Mouse (Mus musculus): ENCODE measurements at regions not wholly inside any gene's neighbourhood (a gene's known extent, or its start where the extent isn't known, plus 50 kb on each side); places are given as distances from the start of the nearest gene placed in this dataset.

GRCm38 (mm10) chr2:21129621-21130020, 75.5 kb downstream of the Enkur start:
- WGBS = 33% methylated on average over 7 of the region's 7 CpGs
- no peaks in the 10 kb centered on the region for H3K9me3 ChIP-seq (replicated peaks)
- no peak overlapping the region for H3K4me3 ChIP-seq (replicated peaks)
- no peaks in the 10 kb centered on the region for H3K27me3 ChIP-seq
- H3K36me3 ChIP-seq = no peaks in the 10 kb centered on the region
- no peak overlapping the region for H3K9ac ChIP-seq
- H3K27ac ChIP-seq (replicated peaks) = no peak overlapping the region
- H3K4me2 ChIP-seq (replicated peaks) = no peak overlapping the region
- H3K4me1 ChIP-seq = no peaks in the 10 kb centered on the region
- ATAC-seq (ENCODE audit: insufficient number of reproducible peaks, low FRiP score, low TSS enrichment, low read depth) = no peak

- no peaks in the 10 kb centered on the region for H3K36me3 ChIP-seq
- H3K9ac ChIP-seq = no peak overlapping the region
- H3K27ac ChIP-seq (replicated peaks) = no peak overlapping the region
- no peaks in the 10 kb centered on the region for H3K27me3 ChIP-seq
- no peak overlapping the region for H3K4me2 ChIP-seq (replicated peaks)
- 80% methylated on average over 1 of the region's 1 CpGs for WGBS
- no peak for ATAC-seq (ENCODE audit: insufficient number of reproducible peaks, low FRiP score, low TSS enrichment, low read depth)
- H3K9me3 ChIP-seq (replicated peaks) = no peaks in the 10 kb centered on the region
- no peak overlapping the region for H3K4me3 ChIP-seq (replicated peaks)
- H3K4me1 ChIP-seq = no peaks in the 10 kb centered on the region
Measured at GRCm38 (mm10) chr2:21126531-21126930, 78.6 kb downstream of the Enkur start.

DNA sequence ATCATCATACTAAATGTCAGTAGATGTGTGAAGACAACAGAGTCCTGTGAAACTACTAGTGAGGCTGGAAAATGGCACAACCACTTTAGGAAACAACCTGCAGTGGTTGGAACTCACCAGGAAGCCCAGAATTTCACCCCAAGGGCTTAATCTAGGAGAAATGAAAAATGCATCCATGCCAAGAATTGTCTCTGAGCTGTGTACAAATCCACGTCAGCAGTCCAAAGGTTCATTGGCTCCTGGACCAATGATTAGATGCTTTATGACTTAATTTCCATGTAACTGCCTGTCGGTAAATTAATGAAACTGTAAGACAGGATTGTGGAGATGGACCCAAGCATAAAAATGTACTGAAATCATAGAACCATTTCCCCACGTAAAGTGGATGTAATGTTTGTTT, 82.7 kb downstream of the Enkur start:
- Histone ChIP-seq H3K4me2 (replicated peaks) (no peak overlapping the region), H3K27ac (replicated peaks) (no peak overlapping the region), H3K4me3 (replicated peaks) (no peak overlapping the region), H3K9me3 (replicated peaks) (no peaks in the 10 kb centered on the region), H3K9ac (no peak overlapping the region), H3K27me3 (no peaks in the 10 kb centered on the region), H3K4me1 (no peaks in the 10 kb centered on the region), H3K36me3 (no peaks in the 10 kb centered on the region)
- ATAC-seq (ENCODE audit: insufficient number of reproducible peaks, low FRiP score, low TSS enrichment, low read depth) = no peak
- 66% methylated on average over 3 of the region's 3 CpGs for WGBS

GRCm38 (mm10) chr2:21121663-21122062, 83.5 kb downstream of the Enkur start:
- H3K4me3 ChIP-seq (replicated peaks) = no peak overlapping the region
- ATAC-seq (ENCODE audit: insufficient number of reproducible peaks, low FRiP score, low TSS enrichment, low read depth) = no peak
- H3K4me1 ChIP-seq = no peaks in the 10 kb centered on the region
- no peaks in the 10 kb centered on the region for H3K27me3 ChIP-seq
- H3K4me2 ChIP-seq (replicated peaks) = no peak overlapping the region
- WGBS = 74% methylated on average over 1 of the region's 1 CpGs
- no peak overlapping the region for H3K27ac ChIP-seq (replicated peaks)
- no peaks in the 10 kb centered on the region for H3K9me3 ChIP-seq (replicated peaks)
- no peak overlapping the region for H3K9ac ChIP-seq
- H3K36me3 ChIP-seq = no peaks in the 10 kb centered on the region

DNA sequence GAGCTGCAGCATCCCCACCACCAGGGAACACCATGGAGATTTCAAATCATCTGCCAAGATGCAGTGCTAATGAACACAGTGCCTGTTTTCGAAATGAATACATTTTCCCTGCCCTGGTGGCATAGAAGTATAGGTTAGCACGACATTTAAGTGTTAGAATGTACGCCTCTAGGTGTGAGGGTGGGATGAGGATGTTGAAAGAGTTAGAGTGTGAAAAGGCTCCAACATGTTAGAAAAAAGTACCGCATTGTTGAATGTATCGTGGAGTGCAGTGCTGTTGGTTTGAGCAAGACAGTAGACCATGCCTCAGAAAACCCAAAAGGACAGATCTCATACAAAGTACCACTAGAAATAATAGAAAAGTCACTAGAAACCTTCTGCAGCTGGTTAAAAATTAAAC, 88.3 kb downstream of the Enkur start:
- no peak overlapping the region for H3K27ac ChIP-seq (replicated peaks)
- no peaks in the 10 kb centered on the region for H3K4me1 ChIP-seq
- no peaks in the 10 kb centered on the region for H3K27me3 ChIP-seq
- no peak overlapping the region for H3K4me2 ChIP-seq (replicated peaks)
- 85% methylated on average over 5 of the region's 5 CpGs for WGBS
- no peak for ATAC-seq (ENCODE audit: insufficient number of reproducible peaks, low FRiP score, low TSS enrichment, low read depth)
- no peak overlapping the region for H3K9ac ChIP-seq
- H3K9me3 ChIP-seq (replicated peaks) = no peaks in the 10 kb centered on the region
- H3K4me3 ChIP-seq (replicated peaks) = no peak overlapping the region
- no peaks in the 10 kb centered on the region for H3K36me3 ChIP-seq

- Histone ChIP-seq H3K27ac (replicated peaks) (no peak overlapping the region), H3K27me3 (no peaks in the 10 kb centered on the region), H3K4me2 (replicated peaks) (no peak overlapping the region), H3K4me1 (no peaks in the 10 kb centered on the region), H3K9me3 (replicated peaks) (no peaks in the 10 kb centered on the region), H3K9ac (no peak overlapping the region), H3K4me3 (replicated peaks) (no peak overlapping the region), H3K36me3 (no peaks in the 10 kb centered on the region)
- no peak for ATAC-seq (ENCODE audit: insufficient number of reproducible peaks, low FRiP score, low TSS enrichment, low read depth)
- WGBS = 88% methylated on average over 1 of the region's 1 CpGs
Measured at GRCm38 (mm10) chr2:21111527-21111926, 93.6 kb downstream of the Enkur start.

- H3K4me2 ChIP-seq (replicated peaks) = no peak overlapping the region
- H3K9me3 ChIP-seq (replicated peaks) = no peaks in the 10 kb centered on the region
- no peak overlapping the region for H3K9ac ChIP-seq
- 54% methylated on average over 6 of the region's 6 CpGs for WGBS
- no peaks in the 10 kb centered on the region for H3K36me3 ChIP-seq
- H3K27me3 ChIP-seq = no peaks in the 10 kb centered on the region
- H3K27ac ChIP-seq (replicated peaks) = no peak overlapping the region
- no peaks in the 10 kb centered on the region for H3K4me1 ChIP-seq
- peak; percentile 47; the same call in 1 of the 2 replicates for ATAC-seq (ENCODE audit: insufficient number of reproducible peaks, low FRiP score, low TSS enrichment, low read depth)
- H3K4me3 ChIP-seq (replicated peaks) = no peak overlapping the region
Measured at GRCm38 (mm10) chr2:21100248-21100808, 104.8 kb downstream of the Enkur start.

DNA sequence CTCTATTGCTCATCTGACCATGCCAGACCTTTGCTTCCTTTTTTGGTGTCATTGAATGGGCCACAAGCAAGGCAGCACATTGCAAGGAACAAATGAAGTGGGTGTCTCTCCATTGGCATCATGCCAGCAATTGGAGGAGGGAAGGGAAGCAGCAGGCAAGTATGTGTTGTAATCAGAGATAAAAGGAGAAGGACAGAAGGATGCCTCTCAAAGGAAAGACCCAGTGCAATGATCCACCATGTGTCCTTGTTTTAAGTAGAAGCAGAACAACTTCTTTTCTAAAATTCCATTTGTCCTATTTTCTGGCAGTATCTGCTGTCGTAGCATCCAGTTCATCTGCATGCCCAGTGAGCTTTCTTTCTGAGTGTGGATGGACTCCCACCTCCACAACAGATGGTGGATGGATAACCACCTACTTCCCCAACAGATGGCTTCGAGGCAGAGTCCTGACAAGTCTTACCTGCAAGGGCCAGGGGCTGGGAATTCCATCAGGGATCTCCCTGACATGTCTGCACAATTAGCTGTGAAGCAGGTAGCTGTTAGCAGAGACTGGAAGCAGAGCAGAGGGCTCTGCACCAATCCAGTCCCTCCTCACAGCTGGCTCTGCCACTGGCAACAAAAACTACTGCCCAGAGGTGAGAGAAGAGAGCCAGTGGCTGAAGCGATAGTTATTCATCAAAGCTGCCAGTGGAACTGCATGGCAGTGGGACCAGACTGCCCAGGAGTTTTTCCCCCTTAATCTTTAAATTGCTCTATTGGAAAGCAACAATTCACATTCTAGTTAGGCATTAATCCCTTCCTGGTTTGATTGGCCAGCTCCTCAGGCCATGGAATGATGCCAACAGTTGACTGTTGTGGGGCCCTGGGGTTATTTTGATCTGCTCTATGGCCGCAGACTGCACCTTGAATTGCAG, 113.8 kb downstream of the Enkur start:
- Histone ChIP-seq H3K4me3 (replicated peaks) (no peak overlapping the region), H3K4me1 (0 out of 2 replicates have a peak, but pooled peaks cover 4% of the 10 kb centered on the region), H3K36me3 (no peaks in the 10 kb centered on the region), H3K9ac (no peak overlapping the region), H3K27ac (replicated peaks) (no peak overlapping the region), H3K9me3 (replicated peaks) (no peaks in the 10 kb centered on the region), H3K27me3 (no peaks in the 10 kb centered on the region), H3K4me2 (replicated peaks) (no peak overlapping the region)
- 46% methylated on average over 4 of the region's 4 CpGs for WGBS
- no peak for ATAC-seq (ENCODE audit: insufficient number of reproducible peaks, low FRiP score, low TSS enrichment, low read depth)

GRCm38 (mm10) chr2:21085517-21085916, 116.8 kb upstream of the Arhgap21 start:
- no peaks in the 10 kb centered on the region for H3K4me1 ChIP-seq
- H3K27me3 ChIP-seq = no peaks in the 10 kb centered on the region
- no peak for ATAC-seq (ENCODE audit: insufficient number of reproducible peaks, low FRiP score, low TSS enrichment, low read depth)
- no peaks in the 10 kb centered on the region for H3K36me3 ChIP-seq
- no peak overlapping the region for H3K4me3 ChIP-seq (replicated peaks)
- H3K4me2 ChIP-seq (replicated peaks) = no peak overlapping the region
- H3K9ac ChIP-seq = no peak overlapping the region
- 75% methylated on average over 5 of the region's 5 CpGs for WGBS
- H3K9me3 ChIP-seq (replicated peaks) = no peaks in the 10 kb centered on the region
- no peak overlapping the region for H3K27ac ChIP-seq (replicated peaks)

GRCm38 (mm10) chr2:21067292-21067850, 98.7 kb upstream of the Arhgap21 start:
- H3K4me1 ChIP-seq = no peaks in the 10 kb centered on the region
- 85% methylated on average over 9 of the region's 9 CpGs for WGBS
- ATAC-seq (ENCODE audit: insufficient number of reproducible peaks, low FRiP score, low TSS enrichment, low read depth) = no peak
- H3K4me2 ChIP-seq (replicated peaks) = no peak overlapping the region
- no peaks in the 10 kb centered on the region for H3K9me3 ChIP-seq (replicated peaks)
- H3K27ac ChIP-seq (replicated peaks) = no peak overlapping the region
- no peaks in the 10 kb centered on the region for H3K36me3 ChIP-seq
- H3K4me3 ChIP-seq (replicated peaks) = no peak overlapping the region
- H3K27me3 ChIP-seq = no peaks in the 10 kb centered on the region
- no peak overlapping the region for H3K9ac ChIP-seq

GRCm38 (mm10) chr2:21060347-21060650, 91.6 kb upstream of the Arhgap21 start:
- Histone ChIP-seq H3K4me3 (replicated peaks) (no peak overlapping the region), H3K27me3 (no peaks in the 10 kb centered on the region), H3K4me1 (no peaks in the 10 kb centered on the region), H3K36me3 (no peaks in the 10 kb centered on the region), H3K9ac (no peak overlapping the region), H3K9me3 (replicated peaks) (no peaks in the 10 kb centered on the region), H3K27ac (replicated peaks) (no peak overlapping the region), H3K4me2 (replicated peaks) (no peak overlapping the region)
- 78% methylated on average over 2 of the region's 2 CpGs for WGBS
- no peak for ATAC-seq (ENCODE audit: insufficient number of reproducible peaks, low FRiP score, low TSS enrichment, low read depth)

Measured in embryonic facial prominence, embryonic 15.5 days (tissue).